Comparison of ENCODE assay signal across 8 mouse cellular contexts in genomic region chr10:78010335-78010734, GRCm38 (mm10). TPM values are rescaled to one million over a fixed set of nuclear protein-coding genes. Genes with fewer than 3 reads are reported as not detected.
A peak's percentile ranks its signal among the peaks of the same experiment; 100 is the strongest.
DNase-seq lines count a peak whose midpoint lies in the region; ATAC-seq and TF ChIP-seq lines count a peak whose summit lies in the region.

No protein-coding gene starts in this region.

- H3K4me1 ChIP-seq in heart, embryonic 12.5 days (replicated peaks) = peaks cover 39% of the 10 kb centered on the region
- peaks cover 16% of the 10 kb centered on the region for H3K4me1 ChIP-seq in forebrain, postnatal 0 days (ENCODE audit: insufficient read depth)
- peaks cover 40% of the 10 kb centered on the region for H3K4me1 ChIP-seq in liver, postnatal 0 days (ENCODE audit: insufficient read depth)

- no peak overlapping the region for H3K27ac ChIP-seq in heart, embryonic 12.5 days (ENCODE audit: poor library complexity, severe bottlenecking)
- H3K27ac ChIP-seq in forebrain, postnatal 0 days (ENCODE audit: low read depth, low read length) = no peak overlapping the region
- no peak overlapping the region for H3K27ac ChIP-seq in liver, postnatal 0 days (ENCODE audit: low read depth)

- H3K36me3 ChIP-seq in heart, embryonic 12.5 days = 0 out of 2 replicates have a peak, but pooled peaks cover 5% of the 10 kb centered on the region
- no peaks in the 10 kb centered on the region for H3K36me3 ChIP-seq in forebrain, postnatal 0 days (ENCODE audit: insufficient read depth)
- peaks cover 4% of the 10 kb centered on the region; the same call in 1 of the 2 replicates for H3K36me3 ChIP-seq in liver, postnatal 0 days (replicated peaks; ENCODE audit: insufficient read depth, low read length)

- H3K4me2 ChIP-seq in heart, embryonic 12.5 days = peak overlapping the region; percentile 86
- 0 out of 2 replicates have a peak overlapping the region, but pooled peaks have one; percentile 5 for H3K4me2 ChIP-seq in forebrain, postnatal 0 days (ENCODE audit: low read depth)
- peak overlapping the region; percentile 87 for H3K4me2 ChIP-seq in liver, postnatal 0 days (ENCODE audit: low read depth, low read length)

- H3K4me3 ChIP-seq in heart, embryonic 12.5 days = peak overlapping the region; percentile 24
- H3K4me3 ChIP-seq in forebrain, postnatal 0 days (ENCODE audit: low read depth, low read length) = no peak overlapping the region
- peak overlapping the region; percentile 80 for H3K4me3 ChIP-seq in liver, postnatal 0 days (ENCODE audit: low read depth, low read length)

- DNase-seq in heart, adult 18-20 months = no peak
- DNase-seq in ES-CJ7 (ENCODE audit: low read depth, low spot score) = peak; percentile 14
- DNase-seq in forebrain, postnatal 0 days = no peak
- no peak for DNase-seq in liver, postnatal 0 days
- DNase-seq in left cerebral cortex, postnatal 36 days (ENCODE audit: low spot score in 2 of 2) = no peak
- DNase-seq in right cerebral cortex, adult 2 months (ENCODE audit: low spot score in 2 of 2) = no peak
- no peak for DNase-seq in yolk sac, embryonic 10.5 days (ENCODE audit: low spot score)

- peak overlapping the region; percentile 11; the same call in 1 of the 2 replicates for H3K9ac ChIP-seq in heart, embryonic 12.5 days
- H3K9ac ChIP-seq in forebrain, postnatal 0 days = no peak overlapping the region
- peak overlapping the region; percentile 48; the same call in 1 of the 2 replicates for H3K9ac ChIP-seq in liver, postnatal 0 days (replicated peaks)

- H3K27me3 ChIP-seq in heart, embryonic 12.5 days (replicated peaks) = no peaks in the 10 kb centered on the region
- no peaks in the 10 kb centered on the region for H3K27me3 ChIP-seq in forebrain, postnatal 0 days (ENCODE audit: insufficient read depth, low read length)
- no peaks in the 10 kb centered on the region for H3K27me3 ChIP-seq in liver, postnatal 0 days (ENCODE audit: insufficient read depth, low read length)

- WGBS in heart, embryonic 12.5 days = 12% methylated on average over 10 of the region's 10 CpGs
- WGBS in forebrain, postnatal 0 days = 10% methylated on average over 10 of the region's 10 CpGs
- WGBS in liver, postnatal 0 days (ENCODE audit: insufficient replicate concordance) = 12% methylated on average over 10 of the region's 10 CpGs

- no peak for TF ChIP-seq EP300 in liver, postnatal 0 days (IDR thresholded peaks at IDR 0.05; ENCODE audit: low read depth)

- H3K9me3 ChIP-seq in heart, embryonic 12.5 days (replicated peaks) = 0 out of 2 replicates have a peak, but pooled peaks cover 6% of the 10 kb centered on the region
- H3K9me3 ChIP-seq in forebrain, postnatal 0 days (ENCODE audit: low read length) = no peaks in the 10 kb centered on the region
- no peaks in the 10 kb centered on the region for H3K9me3 ChIP-seq in liver, postnatal 0 days (ENCODE audit: low read length)

- intact Hi-C loops in left cerebral cortex, postnatal 36 days (cut with DNase I) = loop anchor here (5.0 kb wide), 1 partner anchor 33 kb away; the partner anchor contains the start of gene 1810043G02Rik

- TF ChIP-seq CTCF in forebrain, postnatal 0 days (IDR thresholded peaks at IDR 0.05; ENCODE audit: low read depth) = no peak
- TF ChIP-seq CTCF in liver, postnatal 0 days (IDR thresholded peaks at IDR 0.05; ENCODE audit: low read depth) = no peak

- no peak for ATAC-seq in heart, embryonic 12.5 days (ENCODE audit: insufficient number of reproducible peaks, low FRiP score)
- no peak for ATAC-seq in forebrain, postnatal 0 days
- ATAC-seq in liver, postnatal 0 days = no peak

RNA-seq across cellular contexts. Expression of gene Pfkl, which starts 0.5 kb away (rescaled TPM):
- polyA plus RNA-seq in heart, embryonic 12.5 days (2016; fragmentation: Nextera tagmentation; extraction: Ambion mirVana) = 220 and 226 TPM in 2 replicates
- total RNA-seq in heart, adult 18-20 months (2021) = 100 to 1,000 TPM; 114 to 120 TPM
- total RNA-seq in forebrain, postnatal 0 days (2014; rRNA removed) = 85.6 and 112 TPM in 2 replicates
- 57.3 and 72.9 TPM in 2 replicates for polyA plus RNA-seq in forebrain, postnatal 0 days (2015; fragmentation: Nextera tagmentation; extraction: Ambion mirVana)
- polyA plus RNA-seq in liver, postnatal 0 days (2015; fragmentation: Nextera tagmentation; extraction: Ambion mirVana) = 23.5 and 31.3 TPM in 2 replicates
- total RNA-seq in left cerebral cortex, postnatal 36 days (2021) = 100 to 1,000 TPM; 149 to 153 TPM

RNA-seq across cellular contexts. Expression of gene Dnmt3l, which starts 31.4 kb away (rescaled TPM):
- not detected in 2 replicates for polyA plus RNA-seq in heart, embryonic 12.5 days (2016; fragmentation: Nextera tagmentation; extraction: Ambion mirVana)
- total RNA-seq in heart, adult 18-20 months (2021) = not detected
- total RNA-seq in forebrain, postnatal 0 days (2014; rRNA removed) = not detected in 2 replicates
- not detected in 2 replicates for polyA plus RNA-seq in forebrain, postnatal 0 days (2015; fragmentation: Nextera tagmentation; extraction: Ambion mirVana)
- not detected in 2 replicates for polyA plus RNA-seq in liver, postnatal 0 days (2015; fragmentation: Nextera tagmentation; extraction: Ambion mirVana)
- not detected for total RNA-seq in left cerebral cortex, postnatal 36 days (2021)

RNA-seq across cellular contexts. Expression of gene 1810043G02Rik, which starts 32.0 kb away (rescaled TPM):
- polyA plus RNA-seq in heart, embryonic 12.5 days (2016; fragmentation: Nextera tagmentation; extraction: Ambion mirVana) = 14.8 and 15.6 TPM in 2 replicates
- 1 to 10 TPM; 8.8 to 9.8 TPM for total RNA-seq in heart, adult 18-20 months (2021)
- total RNA-seq in forebrain, postnatal 0 days (2014; rRNA removed) = 46.5 and 50.4 TPM in 2 replicates
- polyA plus RNA-seq in forebrain, postnatal 0 days (2015; fragmentation: Nextera tagmentation; extraction: Ambion mirVana) = 54.5 and 56.8 TPM in 2 replicates
- 4.0 and 4.4 TPM in 2 replicates for polyA plus RNA-seq in liver, postnatal 0 days (2015; fragmentation: Nextera tagmentation; extraction: Ambion mirVana)
- 10 to 100 TPM; 32.7 to 38.1 TPM for total RNA-seq in left cerebral cortex, postnatal 36 days (2021)

RNA-seq across cellular contexts. Expression of gene Aire, which starts 33.1 kb away (rescaled TPM):
- 0.42 TPM in 1 of 2 replicates, not detected in the other for polyA plus RNA-seq in heart, embryonic 12.5 days (2016; fragmentation: Nextera tagmentation; extraction: Ambion mirVana)
- not detected for total RNA-seq in heart, adult 18-20 months (2021)
- 0.15 TPM in 1 of 2 replicates, not detected in the other for total RNA-seq in forebrain, postnatal 0 days (2014; rRNA removed)
- polyA plus RNA-seq in forebrain, postnatal 0 days (2015; fragmentation: Nextera tagmentation; extraction: Ambion mirVana) = 0.14 and 0.29 TPM in 2 replicates
- polyA plus RNA-seq in liver, postnatal 0 days (2015; fragmentation: Nextera tagmentation; extraction: Ambion mirVana) = not detected in 2 replicates
- under 1 TPM in 1 of 2 experiments, not detected in 1; 0.25 TPM for total RNA-seq in left cerebral cortex, postnatal 36 days (2021)

RNA-seq across cellular contexts. Expression of gene Trpm2, which starts 40.0 kb away (rescaled TPM):
- polyA plus RNA-seq in heart, embryonic 12.5 days (2016; fragmentation: Nextera tagmentation; extraction: Ambion mirVana) = 0.19 and 0.32 TPM in 2 replicates
- total RNA-seq in heart, adult 18-20 months (2021) = 1 to 10 TPM in 1 of 2 experiments, under 1 TPM in 1; 0.99 to 1.5 TPM
- total RNA-seq in forebrain, postnatal 0 days (2014; rRNA removed) = 5.5 and 8.7 TPM in 2 replicates
- 2.4 and 4.5 TPM in 2 replicates for polyA plus RNA-seq in forebrain, postnatal 0 days (2015; fragmentation: Nextera tagmentation; extraction: Ambion mirVana)
- 1.5 and 1.7 TPM in 2 replicates for polyA plus RNA-seq in liver, postnatal 0 days (2015; fragmentation: Nextera tagmentation; extraction: Ambion mirVana)
- 10 to 100 TPM; 40.4 to 44.2 TPM for total RNA-seq in left cerebral cortex, postnatal 36 days (2021)

Comparison
In these comparisons a context has a peak if more than half of its experiments do, and no peak if none do; other contexts are left out.
1. H3K4me2 ChIP-seq: peak in every context shown above with its lines; median percentile 87 in liver, postnatal 0 days; 86 in heart, embryonic 12.5 days; 5 in forebrain, postnatal 0 days.